Mouse (Mus musculus): ENCODE data around the gene Lnpep. TPM values are rescaled to one million over a fixed set of nuclear protein-coding genes. Genes with fewer than 3 reads are reported as not detected.

The Lnpep gene
- total RNA-seq (2012; rRNA removed), result 44.8 and 50.3 TPM in 2 replicates

DNA sequence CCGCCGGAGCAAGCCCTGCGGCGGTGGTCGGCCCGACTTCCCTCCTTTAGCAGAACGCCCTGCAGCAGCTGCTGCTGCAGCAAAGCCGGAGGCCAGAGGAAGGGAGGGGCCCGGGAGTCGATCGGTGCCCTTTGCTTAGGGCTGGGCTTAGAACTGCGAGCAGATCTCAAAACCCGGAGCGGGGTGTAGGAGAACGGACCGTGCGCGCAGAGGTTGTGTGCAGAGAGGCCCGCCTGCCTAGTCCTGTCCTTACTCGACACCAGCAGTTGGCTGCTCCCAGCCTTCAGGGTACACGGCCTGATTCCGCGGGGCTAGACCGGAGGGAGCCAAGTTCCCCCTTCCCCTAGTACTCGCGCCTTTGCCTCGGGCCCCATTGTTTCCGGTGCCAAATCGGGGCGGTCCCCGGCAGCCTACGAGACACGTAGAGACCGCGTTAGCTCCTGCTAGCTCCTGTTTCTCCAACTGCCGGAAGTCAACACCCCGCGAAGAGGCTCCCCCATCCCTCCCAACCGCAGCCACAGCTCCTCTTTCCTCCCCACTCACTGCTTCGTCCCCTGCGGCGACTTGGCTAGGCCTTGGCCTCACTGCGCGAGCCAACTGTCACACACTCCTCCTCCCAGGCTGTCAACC lies at the start of gene Lnpep:
TSS of gene Lnpep (minus strand) at position 94 of the 630 bp plus-strand sequence.
- Histone ChIP-seq H3K27ac (ENCODE audit: insufficient read depth, low read depth, low read length, poor library complexity, severe bottlenecking) (peak within 1 kb of the TSS; percentile 97), H3K9me3 (ENCODE audit: control insufficient read depth, insufficient read depth, low read depth, low read length) (0 out of 2 replicates have a peak, but pooled peaks cover 3% of the 10 kb centered on the region), H3K4me1 (ENCODE audit: control insufficient read depth in 2 of 2, insufficient read depth in 2 of 2, low read length in 2 of 2, poor library complexity in 1 of 2) (peaks cover 2 to 3% of the 10 kb centered on the region in 2 experiments; a peak in 2 of 4 replicates), H3K9ac (ENCODE audit: insufficient read depth, low read depth, low read length, poor library complexity, severe bottlenecking) (peak within 1 kb of the TSS; percentile 77), H3K36me3 (ENCODE audit: control insufficient read depth, insufficient read depth, low read length, poor library complexity, severe bottlenecking) (no peaks in the 10 kb centered on the region), H3K4me3 (ENCODE audit: insufficient read depth in 1 of 2, low read depth in 1 of 2, low read length in 2 of 2, poor library complexity in 1 of 2, severe bottlenecking in 1 of 2) (peak within 1 kb of the TSS; percentile 70 to 72)
- peak; percentile 89 for DNase-seq (ENCODE audit: low read depth, low spot score)
- in situ Hi-C loops (cut with MboI; ENCODE audit: low sequenced_read_pairs in 2 of 2, unreplicated experiment in 2 of 2), result no loop called here
- TF ChIP-seq HCFC1 (IDR thresholded peaks at IDR 0.05; ENCODE audit: borderline replicate concordance, insufficient read depth, low read length), result peak; percentile 63; the same call in 1 of the 2 replicates
- no peak for TF ChIP-seq CHD2 (IDR thresholded peaks at IDR 0.05; ENCODE audit: low read depth, low read length)

DNA sequence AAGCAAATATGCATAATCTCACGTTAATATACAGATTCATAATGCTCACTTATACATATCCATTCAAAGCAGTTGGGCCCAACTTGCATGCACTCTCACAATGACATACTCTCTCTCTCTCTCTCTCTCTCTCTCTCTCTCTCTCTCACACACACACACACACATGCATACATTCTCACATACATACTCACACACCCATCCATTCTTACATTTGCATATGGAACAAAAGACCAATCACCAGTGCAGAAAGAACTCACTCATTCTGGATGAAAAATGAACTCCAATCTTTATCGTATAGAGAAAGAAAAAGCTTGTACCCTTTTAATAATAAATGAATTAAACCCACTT lies 31.0 kb upstream of the Lnpep start:
- Histone ChIP-seq H3K27ac (ENCODE audit: insufficient read depth, low read depth, low read length, poor library complexity, severe bottlenecking) (no peak overlapping the region), H3K36me3 (ENCODE audit: control insufficient read depth, insufficient read depth, low read length, poor library complexity, severe bottlenecking) (no peaks in the 10 kb centered on the region), H3K4me1 (ENCODE audit: control insufficient read depth in 2 of 2, insufficient read depth in 2 of 2, low read length in 2 of 2, poor library complexity in 1 of 2) (0 out of 4 replicates have a peak, but pooled peaks cover 0 to 3% of the 10 kb centered on the region in 2 experiments), H3K9me3 (ENCODE audit: control insufficient read depth, insufficient read depth, low read depth, low read length) (no peaks in the 10 kb centered on the region), H3K4me3 (ENCODE audit: insufficient read depth in 1 of 2, low read depth in 1 of 2, low read length in 2 of 2, poor library complexity in 1 of 2, severe bottlenecking in 1 of 2) (no peak overlapping the region), H3K9ac (ENCODE audit: insufficient read depth, low read depth, low read length, poor library complexity, severe bottlenecking) (no peak overlapping the region)
- no peak for TF ChIP-seq ZNF384 (IDR thresholded peaks at IDR 0.05; ENCODE audit: low read depth, low read length)
- no peak for TF ChIP-seq MAFK (IDR thresholded peaks at IDR 0.05; ENCODE audit: insufficient read depth, low read depth, low read length)
- no peak for TF ChIP-seq ZC3H11A (IDR thresholded peaks at IDR 0.05; ENCODE audit: borderline replicate concordance, low read depth, low read length)
- TF ChIP-seq CHD2 (IDR thresholded peaks at IDR 0.05; ENCODE audit: low read depth, low read length), result no peak
- TF ChIP-seq HCFC1 (IDR thresholded peaks at IDR 0.05; ENCODE audit: borderline replicate concordance, insufficient read depth, low read length), result no peak
- in situ Hi-C loops (cut with MboI; ENCODE audit: low sequenced_read_pairs in 2 of 2, unreplicated experiment in 2 of 2), result no loop called here
- DNase-seq (ENCODE audit: low read depth, low spot score), result no peak

DNA sequence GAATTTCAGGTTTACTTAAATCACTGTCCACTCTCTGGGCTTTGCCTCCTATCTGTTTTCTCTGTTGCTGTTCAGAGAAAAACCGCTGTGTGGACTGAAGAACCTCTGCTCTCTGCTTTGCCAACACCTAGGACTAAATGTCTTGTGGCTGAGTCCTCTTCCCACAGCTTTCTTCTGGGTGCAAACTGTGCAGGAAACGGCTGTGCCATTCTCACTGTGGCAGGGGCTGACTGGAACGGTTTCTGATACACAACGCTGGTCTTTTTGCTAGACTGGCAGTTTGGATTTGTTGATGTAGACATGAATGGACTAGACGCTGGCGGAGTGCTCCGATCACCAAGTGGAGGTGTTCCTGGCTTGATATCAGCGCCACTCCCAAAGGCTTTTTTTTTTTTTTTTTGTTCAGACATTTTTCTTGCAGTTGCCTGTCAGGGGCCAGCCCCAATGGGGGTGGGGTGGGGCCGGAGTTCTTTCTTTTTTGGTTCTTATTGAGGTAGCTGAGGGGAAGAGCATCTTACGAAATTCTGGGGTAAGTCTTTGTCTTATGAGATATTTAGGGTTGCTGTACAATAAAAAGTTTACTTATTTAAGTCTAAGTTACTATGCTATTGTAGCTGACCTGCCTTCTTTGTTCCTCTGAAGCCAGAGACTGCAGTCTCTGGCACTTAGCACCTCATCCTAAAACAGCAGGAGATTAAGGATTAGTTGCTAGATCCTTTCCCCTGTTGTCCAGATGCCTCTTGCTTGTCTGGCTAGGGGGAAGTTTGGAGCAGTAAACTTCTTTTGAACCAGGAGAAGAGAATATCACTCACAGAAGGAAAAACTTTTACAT lies 30.4 kb upstream of the Lnpep start:
- in situ Hi-C loops (cut with MboI; ENCODE audit: low sequenced_read_pairs in 2 of 2, unreplicated experiment in 2 of 2), result no loop called here

DNA sequence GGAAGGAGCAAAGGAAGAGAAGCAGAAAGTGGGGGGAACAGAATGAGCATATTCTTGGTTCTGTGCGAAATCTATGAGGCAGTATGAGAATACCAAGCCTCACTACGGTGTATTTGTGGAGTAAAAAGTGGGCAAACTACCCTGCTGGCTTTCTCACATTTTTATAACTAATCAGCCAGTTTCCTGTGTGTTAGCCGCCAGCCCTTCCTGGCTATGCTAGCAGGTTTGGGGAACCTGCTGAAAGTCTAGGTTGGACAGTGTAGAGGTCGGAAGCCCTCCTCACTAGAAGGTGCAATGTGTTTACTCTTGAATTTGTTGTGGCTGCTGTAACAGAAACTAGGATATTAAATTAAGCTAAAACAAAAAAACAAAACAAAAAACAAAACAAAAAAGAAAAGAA lies 27.7 kb upstream of the Lnpep start:
- Histone ChIP-seq H3K36me3 (ENCODE audit: control insufficient read depth, insufficient read depth, low read length, poor library complexity, severe bottlenecking) (no peaks in the 10 kb centered on the region), H3K9ac (ENCODE audit: insufficient read depth, low read depth, low read length, poor library complexity, severe bottlenecking) (no peak overlapping the region), H3K9me3 (ENCODE audit: control insufficient read depth, insufficient read depth, low read depth, low read length) (no peaks in the 10 kb centered on the region), H3K4me1 (ENCODE audit: control insufficient read depth in 2 of 2, insufficient read depth in 2 of 2, low read length in 2 of 2, poor library complexity in 1 of 2) (0 out of 4 replicates have a peak, but pooled peaks cover 0 to 3% of the 10 kb centered on the region in 2 experiments), H3K27ac (ENCODE audit: insufficient read depth, low read depth, low read length, poor library complexity, severe bottlenecking) (no peak overlapping the region), H3K4me3 (ENCODE audit: insufficient read depth in 1 of 2, low read depth in 1 of 2, low read length in 2 of 2, poor library complexity in 1 of 2, severe bottlenecking in 1 of 2) (no peak overlapping the region)
- TF ChIP-seq MAFK (IDR thresholded peaks at IDR 0.05; ENCODE audit: insufficient read depth, low read depth, low read length), result no peak
- TF ChIP-seq CHD2 (IDR thresholded peaks at IDR 0.05; ENCODE audit: low read depth, low read length), result no peak
- TF ChIP-seq ZC3H11A (IDR thresholded peaks at IDR 0.05; ENCODE audit: borderline replicate concordance, low read depth, low read length), result no peak
- no peak for TF ChIP-seq ZNF384 (IDR thresholded peaks at IDR 0.05; ENCODE audit: low read depth, low read length)
- no peak for TF ChIP-seq HCFC1 (IDR thresholded peaks at IDR 0.05; ENCODE audit: borderline replicate concordance, insufficient read depth, low read length)
- no peak for DNase-seq (ENCODE audit: low read depth, low spot score)
- in situ Hi-C loops (cut with MboI; ENCODE audit: low sequenced_read_pairs in 2 of 2, unreplicated experiment in 2 of 2), result no loop called here

More for the DNA sequence above, 30.4 kb upstream of the Lnpep start:
- no peaks in the 10 kb centered on the region for H3K36me3 ChIP-seq (ENCODE audit: control insufficient read depth, insufficient read depth, low read length, poor library complexity, severe bottlenecking)
- H3K4me1 ChIP-seq (ENCODE audit: control insufficient read depth in 2 of 2, insufficient read depth in 2 of 2, low read length in 2 of 2, poor library complexity in 1 of 2), result 0 out of 4 replicates have a peak, but pooled peaks cover 0 to 3% of the 10 kb centered on the region in 2 experiments
- H3K9me3 ChIP-seq (ENCODE audit: control insufficient read depth, insufficient read depth, low read depth, low read length), result no peaks in the 10 kb centered on the region
- peak overlapping the region; percentile 35; the same call in 1 of the 2 replicates for H3K9ac ChIP-seq (ENCODE audit: insufficient read depth, low read depth, low read length, poor library complexity, severe bottlenecking)
- peak; percentile 8 for DNase-seq (ENCODE audit: low read depth, low spot score)
- peak overlapping the region in 1 of 2 experiments; percentile 50; a peak in 2 of 4 replicates for H3K4me3 ChIP-seq (ENCODE audit: insufficient read depth in 1 of 2, low read depth in 1 of 2, low read length in 2 of 2, poor library complexity in 1 of 2, severe bottlenecking in 1 of 2)
- peak; percentile 89 for TF ChIP-seq ZNF384 (IDR thresholded peaks at IDR 0.05; ENCODE audit: low read depth, low read length)
- no peak for TF ChIP-seq CHD2 (IDR thresholded peaks at IDR 0.05; ENCODE audit: low read depth, low read length)
- TF ChIP-seq MAFK (IDR thresholded peaks at IDR 0.05; ENCODE audit: insufficient read depth, low read depth, low read length), result no peak
- no peak overlapping the region for H3K27ac ChIP-seq (ENCODE audit: insufficient read depth, low read depth, low read length, poor library complexity, severe bottlenecking)

All from ES-E14 (cell line).